Mouse (Mus musculus) lung, postnatal 0 days (tissue): Measurements from ENCODE around the gene Kiz. TPM values are rescaled to one million over a fixed set of nuclear protein-coding genes. Genes with fewer than 3 reads are reported as not detected.

Experiments
- ATAC-seq: fragments of 200-750 bp; cut with Nextera tagmentation; 2 replicates; pipeline ENCODE4 v1.8.0; 2017; ENCODE audit warnings: moderate library complexity
- DNase-seq: peaks from one replicate; pipeline ENCODE4 v3.0.0-alpha.2; 2016; ENCODE audit warnings: low spot score
- H3K27ac ChIP-seq: fragments of 300-500 bp; sonication (generic); 2 replicates; pipeline ENCODE4 v1.5.1; 2014; ENCODE audit warnings: antibody characterized with exemption, mild to moderate bottlenecking, low read length, mixed read lengths
- H3K27me3 ChIP-seq: fragments of 300-500 bp; sonication (generic); replicated peaks from 2 replicates; pipeline ENCODE4 v1.6.1; 2014; ENCODE audit warnings: low read length, mixed read lengths; ENCODE audit not compliant: insufficient read depth
- H3K36me3 ChIP-seq: fragments of 300-500 bp; sonication (generic); 2 replicates; pipeline ENCODE4 v1.6.1; 2014; ENCODE audit warnings: low read length, mixed read lengths; ENCODE audit not compliant: insufficient read depth
- H3K4me1 ChIP-seq: fragments of 300-500 bp; sonication (generic); 2 replicates; pipeline ENCODE4 v1.6.1; 2014; ENCODE audit warnings: antibody characterized with exemption, low read depth, low read length, mixed read lengths; ENCODE audit not compliant: insufficient read depth
- H3K4me2 ChIP-seq: fragments of 300-500 bp; sonication (generic); replicated peaks from 2 replicates; pipeline ENCODE4 v1.6.1; 2014; ENCODE audit warnings: low read depth, mild to moderate bottlenecking, low read length, moderate library complexity, mixed read lengths
- H3K4me3 ChIP-seq: fragments of 300-500 bp; sonication (generic); 2 replicates; pipeline ENCODE4 v1.5.1; 2014; ENCODE audit warnings: low read depth, low read length
- H3K9ac ChIP-seq: fragments of 300-500 bp; sonication (generic); replicated peaks from 2 replicates; pipeline ENCODE4 v1.6.1; 2014; ENCODE audit warnings: low read depth, mild to moderate bottlenecking
- H3K9me3 ChIP-seq: fragments of 300-500 bp; sonication (generic); 2 replicates; pipeline ENCODE4 v1.6.1; 2016; ENCODE audit warnings: low read length, mixed read lengths
- CTCF ChIP-seq: IDR thresholded peaks from 2 replicates; pipeline ENCODE4 v1.5.1; 2016; ENCODE audit warnings: antibody characterized with exemption, mild to moderate bottlenecking
- EP300 ChIP-seq: IDR thresholded peaks from 2 replicates; pipeline ENCODE4 v1.6.1; 2016; ENCODE audit warnings: antibody characterized with exemption, mild to moderate bottlenecking, control low read depth
- WGBS: fragments of 180-500 bp; shearing (Covaris S2); extraction: QIAGEN DNeasy Blood & Tissue Kit; methylation state at CpG from one replicate; pipeline ENCODE4 v1.1.7; 2014; 5-methylcytosine and 5-hydroxymethylcytosine counted together
- polyA plus RNA-seq: library from polyadenylated mRNA; unstranded; fragments of >200 nt; fragmentation: Nextera tagmentation; extraction: Ambion mirVana; gene quantifications from 2 replicates; pipeline ENCODE4 v1.2.1, GENCODE M21; 2015

Gene Kiz
- polyA plus RNA-seq, 1 experiment from 2014 or later, result 26.6 TPM

GRCm38 (mm10) chr2:146836246-146836645 lies 19.4 kb upstream of the Kiz start:
- Histone ChIP-seq H3K36me3 (no peaks in the 10 kb centered on the region), H3K9me3 (no peaks in the 10 kb centered on the region), H3K4me3 (no peak overlapping the region), H3K27me3 (peaks cover 88% of the 10 kb centered on the region), H3K4me2 (no peak overlapping the region), H3K4me1 (peaks cover 6% of the 10 kb centered on the region), H3K9ac (no peak overlapping the region), H3K27ac (no peak overlapping the region)
- WGBS, result 8% methylated on average over 13 of the region's 13 CpGs
- TF ChIP-seq EP300, result no peak
- TF ChIP-seq CTCF, result no peak
- DNase-seq (no peak), ATAC-seq (no peak)

- Histone ChIP-seq H3K4me3 (no peak overlapping the region), H3K27ac (no peak overlapping the region), H3K9me3 (no peaks in the 10 kb centered on the region), H3K4me2 (no peak overlapping the region), H3K4me1 (peaks cover 6% of the 10 kb centered on the region), H3K36me3 (no peaks in the 10 kb centered on the region), H3K27me3 (peaks cover 93% of the 10 kb centered on the region), H3K9ac (no peak overlapping the region)
- DNase-seq (no peak), ATAC-seq (no peak)
- WGBS, result 8% methylated on average over 17 of the region's 17 CpGs
- TF ChIP-seq CTCF (no peak), EP300 (no peak)
Measured at GRCm38 (mm10) chr2:146836871-146837550, 18.7 kb upstream of the Kiz start.

GRCm38 (mm10) chr2:146837653-146838052 lies 18.0 kb upstream of the Kiz start:
- no peak overlapping the region for H3K27ac ChIP-seq
- DNase-seq (no peak), ATAC-seq (no peak)
- TF ChIP-seq CTCF (no peak), EP300 (no peak)
- H3K9ac ChIP-seq, result no peak overlapping the region
- H3K9me3 ChIP-seq, result no peaks in the 10 kb centered on the region
- no peaks in the 10 kb centered on the region for H3K36me3 ChIP-seq
- no peak overlapping the region for H3K4me2 ChIP-seq
- H3K27me3 ChIP-seq, result peaks cover 89% of the 10 kb centered on the region
- no peak overlapping the region for H3K4me3 ChIP-seq
- WGBS, result 7% methylated on average over 1 of the region's 1 CpGs
- H3K4me1 ChIP-seq, result peaks cover 6% of the 10 kb centered on the region

GRCm38 (mm10) chr2:146838596-146839302 lies 16.9 kb upstream of the Kiz start:
- ATAC-seq (no peak), DNase-seq (no peak)

GRCm38 (mm10) chr2:146839303-146840030 lies 16.2 kb upstream of the Kiz start:
- Histone ChIP-seq H3K27me3 (peaks cover 71% of the 10 kb centered on the region), H3K36me3 (no peaks in the 10 kb centered on the region), H3K27ac (no peak overlapping the region), H3K4me3 (no peak overlapping the region; the same call in 1 of the 2 replicates), H3K9ac (no peak overlapping the region), H3K9me3 (no peaks in the 10 kb centered on the region), H3K4me1 (peaks cover 6% of the 10 kb centered on the region), H3K4me2 (no peak overlapping the region)
- ATAC-seq, result no peak
- no peak for TF ChIP-seq CTCF
- TF ChIP-seq EP300, result no peak
- WGBS, result 5% methylated on average over 35 of the region's 36 CpGs
- no peak for DNase-seq

More at GRCm38 (mm10) chr2:146838596-146839302, 16.9 kb upstream of the Kiz start:
- peaks cover 6% of the 10 kb centered on the region for H3K4me1 ChIP-seq
- TF ChIP-seq EP300, result no peak
- no peak for TF ChIP-seq CTCF
- H3K4me2 ChIP-seq, result no peak overlapping the region
- H3K9me3 ChIP-seq, result no peaks in the 10 kb centered on the region
- no peak overlapping the region for H3K9ac ChIP-seq
- 2% methylated on average over 30 of the region's 30 CpGs for WGBS
- H3K36me3 ChIP-seq, result no peaks in the 10 kb centered on the region
- no peak overlapping the region; the same call in 1 of the 2 replicates for H3K4me3 ChIP-seq
- H3K27ac ChIP-seq, result no peak overlapping the region
- peaks cover 78% of the 10 kb centered on the region for H3K27me3 ChIP-seq

GRCm38 (mm10) chr2:146847863-146848262 lies 7.8 kb upstream of the Kiz start:
- Histone ChIP-seq H3K27me3 (no peaks in the 10 kb centered on the region), H3K9me3 (no peaks in the 10 kb centered on the region), H3K27ac (no peak overlapping the region), H3K4me1 (no peaks in the 10 kb centered on the region), H3K9ac (no peak overlapping the region), H3K4me2 (no peak overlapping the region), H3K36me3 (no peaks in the 10 kb centered on the region), H3K4me3 (no peak overlapping the region)
- 76% methylated on average over 2 of the region's 2 CpGs for WGBS
- ATAC-seq, result no peak
- TF ChIP-seq CTCF (no peak), EP300 (no peak)
- no peak for DNase-seq
